Mouse (Mus musculus) C2C12 (cell line): ENCODE data around the gene H2-Ke6.

Source experiments
- CEBPB ChIP-seq: IDR thresholded peaks from one replicate; pipeline ENCODE4 v1.6.1; 2011; ENCODE audit warnings: low read depth, mild to moderate bottlenecking, control low read depth, moderate library complexity
- CTCF ChIP-seq: IDR thresholded peaks from one replicate; pipeline ENCODE4 v1.5.1; 2011; ENCODE audit not compliant: control insufficient read depth, insufficient read depth, insufficient read length
- MYOD1 ChIP-seq: IDR thresholded peaks from one replicate; pipeline ENCODE4 v1.6.1; 2011; ENCODE audit warnings: low read depth; ENCODE audit not compliant: control insufficient read depth, insufficient read length
- MYOG ChIP-seq: IDR thresholded peaks from one replicate; pipeline ENCODE4 v1.6.1; 2011; ENCODE audit not compliant: control insufficient read depth, insufficient read length; ENCODE audit errors: extremely low read depth

DNA sequence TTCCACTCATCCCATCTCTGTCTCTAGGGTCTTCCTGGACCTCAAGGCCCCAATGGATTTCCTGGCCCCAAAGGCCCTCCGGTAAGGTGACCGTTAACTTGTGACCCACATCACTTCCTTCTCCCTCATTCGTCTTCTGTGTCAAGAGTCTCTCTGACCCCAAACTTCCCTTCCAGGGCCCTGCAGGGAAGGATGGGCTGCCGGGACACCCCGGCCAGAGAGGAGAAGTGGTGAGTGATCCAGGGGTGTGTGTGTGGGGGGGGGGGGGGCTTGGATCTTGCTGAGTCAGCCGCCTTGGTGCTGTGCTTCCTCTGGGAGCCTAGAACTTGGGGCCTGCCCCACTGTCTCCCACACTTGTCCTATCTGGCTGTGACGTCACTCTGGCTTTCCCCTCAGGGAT is 29.4 kb upstream of the H2-Ke6 start:
- TF ChIP-seq CTCF: no peak
- no peak for TF ChIP-seq MYOG
- no peak for TF ChIP-seq MYOD1
- no peak for TF ChIP-seq CEBPB
